Mouse (Mus musculus) neural tube, embryonic 15.5 days (tissue): Measurements from ENCODE around the gene Nupr1. TPM values are rescaled to one million over a fixed set of nuclear protein-coding genes. Genes with fewer than 3 reads are reported as not detected.

Experiments used
- ATAC-seq: fragments of 200-750 bp; cut with Nextera tagmentation; 2 replicates; pipeline ENCODE4 v1.8.0; 2017; ENCODE audit warnings: mild to moderate bottlenecking, moderate TSS enrichment, moderate library complexity; ENCODE audit not compliant: low FRiP score
- H3K27ac ChIP-seq: fragments of 300-500 bp; sonication (generic); replicated peaks from 2 replicates; pipeline ENCODE4 v1.5.1; 2015; ENCODE audit warnings: mild to moderate bottlenecking, inconsistent platforms
- H3K27me3 ChIP-seq: fragments of 300-500 bp; sonication (generic); replicated peaks from 2 replicates; pipeline ENCODE4 v1.6.1; 2015; ENCODE audit warnings: inconsistent platforms
- H3K36me3 ChIP-seq: fragments of 300-500 bp; sonication (generic); 2 replicates; pipeline ENCODE4 v1.6.1; 2015; ENCODE audit warnings: inconsistent platforms
- H3K4me1 ChIP-seq: fragments of 300-500 bp; sonication (generic); 2 replicates; pipeline ENCODE4 v1.6.1; 2015; ENCODE audit warnings: inconsistent platforms
- H3K4me2 ChIP-seq: fragments of 300-500 bp; sonication (generic); 2 replicates; pipeline ENCODE4 v1.6.1; 2015; ENCODE audit warnings: inconsistent platforms, mild to moderate bottlenecking, moderate library complexity
- H3K4me3 ChIP-seq: fragments of 300-500 bp; sonication (generic); replicated peaks from 2 replicates; pipeline ENCODE4 v1.5.1; 2015; ENCODE audit warnings: mild to moderate bottlenecking, inconsistent platforms
- H3K9ac ChIP-seq: fragments of 300-500 bp; sonication (generic); replicated peaks from 2 replicates; pipeline ENCODE4 v1.6.1; 2015; ENCODE audit warnings: mild to moderate bottlenecking, inconsistent platforms
- H3K9me3 ChIP-seq: fragments of 300-500 bp; sonication (generic); replicated peaks from 2 replicates; pipeline ENCODE4 v1.6.1; 2016; ENCODE audit warnings: inconsistent platforms
- WGBS: fragments of 180-500 bp; shearing (Covaris S2); methylation state at CpG from one replicate; pipeline ENCODE4 v1.1.7; 2015; ENCODE audit warnings: mixed read lengths; 5-methylcytosine and 5-hydroxymethylcytosine counted together
- polyA plus RNA-seq: library from polyadenylated mRNA; unstranded; fragments of >200 nt; fragmentation: Nextera tagmentation; extraction: Ambion mirVana; gene quantifications from 2 replicates; pipeline ENCODE4 v1.2.1, GENCODE M21; 2015

The Nupr1 gene
- polyA plus RNA-seq, result 12.4 and 13.9 TPM in 2 replicates

- no peak for ATAC-seq
- H3K36me3 ChIP-seq, result no peaks in the 10 kb centered on the region
- H3K9ac ChIP-seq, result no peak within 1 kb of the TSS
- no peak within 1 kb of the TSS for H3K4me3 ChIP-seq
- 93% methylated on average over 4 of the region's 4 CpGs for WGBS
- no peak within 1 kb of the TSS for H3K4me2 ChIP-seq
- no peaks in the 10 kb centered on the region for H3K9me3 ChIP-seq
- no peaks in the 10 kb centered on the region for H3K4me1 ChIP-seq
- H3K27me3 ChIP-seq, result no peaks in the 10 kb centered on the region
- H3K27ac ChIP-seq, result no peak within 1 kb of the TSS
Observed at GRCm38 (mm10) chr7:126630824-126631518, at the start of gene Nupr1. TSS of gene Nupr1 (minus strand) at chr7:126630861.

GRCm38 (mm10) chr7:126679683-126680082, 49.0 kb upstream of the Nupr1 start:
- no peak overlapping the region for H3K4me2 ChIP-seq
- H3K9me3 ChIP-seq, result no peaks in the 10 kb centered on the region
- no peaks in the 10 kb centered on the region for H3K4me1 ChIP-seq
- no peak overlapping the region for H3K9ac ChIP-seq
- H3K4me3 ChIP-seq, result no peak overlapping the region
- WGBS, result 93% methylated on average over 5 of the region's 5 CpGs
- ATAC-seq, result no peak
- H3K27me3 ChIP-seq, result no peaks in the 10 kb centered on the region
- no peak overlapping the region for H3K27ac ChIP-seq
- H3K36me3 ChIP-seq, result peaks cover 15% of the 10 kb centered on the region; the same call in 1 of the 2 replicates

- no peak overlapping the region for H3K4me3 ChIP-seq
- ATAC-seq, result no peak
- peaks cover 19% of the 10 kb centered on the region for H3K36me3 ChIP-seq
- H3K9me3 ChIP-seq, result no peaks in the 10 kb centered on the region
- no peaks in the 10 kb centered on the region for H3K4me1 ChIP-seq
- WGBS, result 82% methylated on average over 8 of the region's 8 CpGs
- no peak overlapping the region for H3K9ac ChIP-seq
- no peaks in the 10 kb centered on the region for H3K27me3 ChIP-seq
- H3K27ac ChIP-seq, result no peak overlapping the region
- H3K4me2 ChIP-seq, result no peak overlapping the region
Observed at GRCm38 (mm10) chr7:126678545-126679341, 48.1 kb upstream of the Nupr1 start.

- 84% methylated on average over 4 of the region's 4 CpGs for WGBS
- Histone ChIP-seq H3K9ac (no peak overlapping the region), H3K27ac (no peak overlapping the region), H3K4me1 (no peaks in the 10 kb centered on the region), H3K4me3 (no peak overlapping the region), H3K9me3 (no peaks in the 10 kb centered on the region), H3K36me3 (peaks cover 32% of the 10 kb centered on the region), H3K27me3 (no peaks in the 10 kb centered on the region), H3K4me2 (no peak overlapping the region)
- no peak for ATAC-seq
Observed at GRCm38 (mm10) chr7:126676631-126677220, 46.1 kb upstream of the Nupr1 start.

- ATAC-seq, result no peak
- no peak within 1 kb of the TSS for H3K4me2 ChIP-seq
- no peak within 1 kb of the TSS for H3K9ac ChIP-seq
- H3K27ac ChIP-seq, result 0 out of 2 replicates have a peak within 1 kb of the TSS, but pooled peaks have one; percentile 23
- no peaks in the 10 kb centered on the region for H3K4me1 ChIP-seq
- H3K36me3 ChIP-seq, result peaks cover 36% of the 10 kb centered on the region
- H3K27me3 ChIP-seq, result no peaks in the 10 kb centered on the region
- H3K9me3 ChIP-seq, result no peaks in the 10 kb centered on the region
- WGBS, result 71% methylated on average over 1 of the region's 1 CpGs
- H3K4me3 ChIP-seq, result no peak within 1 kb of the TSS
Observed at GRCm38 (mm10) chr7:126676207-126676606, 45.5 kb upstream of the Nupr1 start, which contains the start of gene Sult1a1. TSS of gene Sult1a1 (minus strand) at chr7:126676432.

- WGBS, result 95% methylated on average over 8 of the region's 8 CpGs
- Histone ChIP-seq H3K9me3 (no peaks in the 10 kb centered on the region), H3K4me2 (no peak overlapping the region), H3K27me3 (no peaks in the 10 kb centered on the region), H3K36me3 (peaks cover 43% of the 10 kb centered on the region), H3K4me1 (no peaks in the 10 kb centered on the region), H3K9ac (no peak overlapping the region), H3K4me3 (no peak overlapping the region), H3K27ac (no peak overlapping the region)
- ATAC-seq, result no peak
Observed at GRCm38 (mm10) chr7:126675104-126675503, 44.4 kb upstream of the Nupr1 start.

- Histone ChIP-seq H3K27me3 (no peaks in the 10 kb centered on the region), H3K27ac (no peak overlapping the region), H3K9ac (no peak overlapping the region), H3K36me3 (peaks cover 50% of the 10 kb centered on the region), H3K9me3 (no peaks in the 10 kb centered on the region), H3K4me1 (no peaks in the 10 kb centered on the region), H3K4me2 (no peak overlapping the region), H3K4me3 (no peak overlapping the region)
- no peak for ATAC-seq
- 95% methylated on average over 9 of the region's 9 CpGs for whole genome bisulfite sequencing
Observed at GRCm38 (mm10) chr7:126672111-126672510, 41.5 kb upstream of the Nupr1 start.

- H3K4me2 ChIP-seq, result no peak overlapping the region
- H3K27ac ChIP-seq, result no peak overlapping the region
- no peaks in the 10 kb centered on the region for H3K27me3 ChIP-seq
- WGBS, result 86% methylated on average over 3 of the region's 3 CpGs
- H3K36me3 ChIP-seq, result peaks cover 57% of the 10 kb centered on the region
- no peak for ATAC-seq
- H3K4me1 ChIP-seq, result no peaks in the 10 kb centered on the region
- no peaks in the 10 kb centered on the region for H3K9me3 ChIP-seq
- no peak overlapping the region for H3K4me3 ChIP-seq
- H3K9ac ChIP-seq, result no peak overlapping the region
Observed at GRCm38 (mm10) chr7:126670152-126670551, 39.5 kb upstream of the Nupr1 start.

- Histone ChIP-seq H3K9me3 (no peaks in the 10 kb centered on the region), H3K4me1 (no peaks in the 10 kb centered on the region), H3K4me2 (no peak overlapping the region), H3K27ac (no peak overlapping the region), H3K27me3 (no peaks in the 10 kb centered on the region), H3K9ac (no peak overlapping the region), H3K4me3 (no peak overlapping the region), H3K36me3 (peaks cover 54% of the 10 kb centered on the region)
- no peak for ATAC-seq
- 79% methylated on average over 5 of the region's 5 CpGs for WGBS
Observed at GRCm38 (mm10) chr7:126668452-126668851, 37.8 kb upstream of the Nupr1 start.

GRCm38 (mm10) chr7:126667495-126668090, 36.9 kb upstream of the Nupr1 start:
- ATAC-seq, result no peak
- no peak overlapping the region for H3K9ac ChIP-seq
- no peak overlapping the region for H3K27ac ChIP-seq
- 81% methylated on average over 9 of the region's 9 CpGs for WGBS
- H3K4me1 ChIP-seq, result no peaks in the 10 kb centered on the region
- no peaks in the 10 kb centered on the region for H3K9me3 ChIP-seq
- no peak overlapping the region for H3K4me2 ChIP-seq
- peaks cover 55% of the 10 kb centered on the region for H3K36me3 ChIP-seq
- H3K27me3 ChIP-seq, result no peaks in the 10 kb centered on the region
- H3K4me3 ChIP-seq, result no peak overlapping the region

GRCm38 (mm10) chr7:126665269-126665668, 34.6 kb upstream of the Nupr1 start:
- 90% methylated on average over 3 of the region's 3 CpGs for WGBS
- H3K9me3 ChIP-seq, result no peaks in the 10 kb centered on the region
- H3K4me3 ChIP-seq, result no peak overlapping the region
- ATAC-seq, result no peak
- no peak overlapping the region for H3K9ac ChIP-seq
- H3K27me3 ChIP-seq, result no peaks in the 10 kb centered on the region
- H3K27ac ChIP-seq, result no peak overlapping the region
- peaks cover 40% of the 10 kb centered on the region for H3K36me3 ChIP-seq
- no peaks in the 10 kb centered on the region for H3K4me1 ChIP-seq
- H3K4me2 ChIP-seq, result no peak overlapping the region
